Mouse (Mus musculus): ENCODE measurements at regions not wholly inside any gene's neighbourhood (a gene's known extent, or its start where the extent isn't known, plus 50 kb on each side); places are given as distances from the start of the nearest gene placed in this dataset.
"Not testable (repeated sequence)": the region's sequence is repeated elsewhere in the genome, so short reads cannot be mapped to it uniquely, and the experiment has no call there.

GRCm38 (mm10) chr12:112295337-112295941 is 149.4 kb downstream of the Kif26a start:
- no peak for DNase-seq
- intact Hi-C loops (cut with DNase I), result no loop called here

DNA sequence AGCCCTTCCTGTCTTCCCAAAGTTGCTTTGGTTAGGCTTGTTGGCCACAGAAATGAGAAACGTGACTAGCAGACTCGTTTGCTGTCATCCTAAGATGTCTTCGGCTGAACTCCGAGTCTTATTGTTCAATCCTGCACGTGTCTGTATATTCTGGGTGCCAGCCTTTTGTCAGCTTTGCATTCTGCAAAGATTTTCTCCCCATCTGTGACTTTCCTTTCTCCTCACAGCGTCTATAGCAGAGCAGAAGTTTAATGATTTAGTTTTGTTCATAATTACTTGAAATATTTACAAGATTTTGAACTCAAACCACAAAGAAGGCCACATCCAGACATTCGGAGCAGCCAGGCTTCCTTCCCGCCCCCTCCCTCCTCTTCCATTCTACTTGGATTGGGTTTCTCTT is 152.5 kb downstream of the Kif26a start:
- no peak for DNase-seq
- intact Hi-C loops (cut with DNase I), result no loop called here

DNA sequence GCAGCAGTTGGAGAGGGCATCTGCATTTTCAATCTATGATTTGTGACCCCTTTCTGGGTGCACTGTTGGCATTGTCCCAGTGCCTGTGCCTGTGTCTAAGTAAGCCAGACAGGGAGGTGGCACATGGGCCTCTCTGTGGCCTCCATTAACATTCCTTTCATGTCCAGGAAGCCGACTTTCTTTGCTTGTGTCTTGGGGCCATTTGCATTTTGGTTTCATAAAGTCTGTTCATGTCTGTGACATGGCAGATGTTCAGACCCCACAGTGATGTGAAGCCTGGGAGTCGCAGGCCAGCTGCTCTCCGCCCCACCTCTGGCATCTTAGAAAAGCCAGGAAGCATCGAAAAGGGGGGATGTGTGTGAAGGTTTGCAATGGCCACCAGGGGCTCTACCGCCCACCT is 153.1 kb downstream of the Kif26a start:
- intact Hi-C loops (cut with DNase I), result no loop called here
- no peak for DNase-seq

GRCm38 (mm10) chr12:112299603-112300002 is 153.6 kb downstream of the Kif26a start:
- no peak for DNase-seq
- intact Hi-C loops (cut with DNase I), result no loop called here

DNA sequence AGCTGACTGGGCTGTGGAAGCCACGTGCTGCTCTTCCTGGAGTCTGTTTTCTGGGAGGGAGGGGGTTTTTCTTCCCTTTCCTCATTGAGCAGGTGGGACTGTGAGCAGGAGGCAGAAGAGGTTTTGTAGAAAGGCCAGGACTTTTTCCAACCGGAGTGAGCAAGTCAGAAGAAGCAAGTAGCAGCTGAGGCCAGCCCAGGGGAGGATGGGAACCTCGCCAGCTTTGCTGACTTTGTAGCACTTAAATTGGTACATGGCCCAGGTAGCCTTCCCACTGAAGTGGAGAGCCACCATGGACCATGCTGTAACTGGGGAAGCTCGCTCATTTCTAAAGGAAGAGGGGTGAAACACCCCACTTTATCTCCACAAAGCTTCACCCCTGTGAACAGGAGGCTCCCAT is 154.1 kb downstream of the Kif26a start:
- no peak for DNase-seq
- intact Hi-C loops (cut with DNase I), result no loop called here

GRCm38 (mm10) chr12:112301411-112301891 is 155.4 kb downstream of the Kif26a start:
- intact Hi-C loops (cut with DNase I), result no loop called here
- no peak for DNase-seq

DNA sequence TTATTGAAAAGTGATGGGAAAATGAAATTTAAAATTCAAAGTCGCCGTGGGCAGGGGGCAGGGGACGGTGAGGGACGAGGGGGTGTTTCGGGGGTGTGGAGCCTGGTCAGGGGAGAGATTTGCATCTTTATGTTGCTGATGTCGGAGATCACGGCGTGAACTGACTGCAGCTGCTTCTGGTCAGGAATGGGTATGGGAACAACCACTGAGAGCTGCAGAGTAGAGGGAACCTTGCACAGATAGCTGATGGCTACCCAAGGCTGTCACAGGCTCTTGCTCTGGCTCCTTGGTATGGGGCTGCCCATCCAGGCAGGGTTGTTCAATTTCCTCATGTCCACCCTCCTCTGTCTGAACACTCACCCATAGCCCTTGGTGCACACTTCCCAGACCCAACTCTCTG is 155.9 kb downstream of the Kif26a start:
- intact Hi-C loops (cut with DNase I), result no loop called here
- DNase-seq, result no peak

DNA sequence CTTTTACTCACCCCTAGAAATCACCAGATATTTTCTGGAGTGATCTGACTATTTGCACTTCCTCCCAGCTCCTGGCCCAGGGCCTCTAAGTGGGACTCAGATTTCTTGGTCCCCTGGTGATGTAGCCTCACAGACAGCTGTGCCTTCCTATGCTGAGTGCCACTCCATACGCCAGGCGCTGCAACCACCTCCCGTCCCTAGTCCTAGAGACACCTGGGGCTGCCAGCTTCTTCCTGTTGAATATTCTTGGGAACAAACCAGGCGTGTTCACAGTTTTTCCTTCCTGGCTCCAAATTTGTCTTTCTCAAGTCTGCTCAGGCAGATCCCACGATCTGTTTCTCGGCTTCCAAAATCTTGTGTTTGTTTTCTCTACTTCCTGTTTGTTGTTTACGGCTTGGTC is 160.2 kb downstream of the Kif26a start:
- no peak for DNase-seq
- intact Hi-C loops (cut with DNase I), result no loop called here

- intact Hi-C loops (cut with DNase I), result no loop called here
- no peak for DNase-seq
These were observed 162.0 kb downstream of the Kif26a start for GRCm38 (mm10) chr12:112308016-112308415.

DNA sequence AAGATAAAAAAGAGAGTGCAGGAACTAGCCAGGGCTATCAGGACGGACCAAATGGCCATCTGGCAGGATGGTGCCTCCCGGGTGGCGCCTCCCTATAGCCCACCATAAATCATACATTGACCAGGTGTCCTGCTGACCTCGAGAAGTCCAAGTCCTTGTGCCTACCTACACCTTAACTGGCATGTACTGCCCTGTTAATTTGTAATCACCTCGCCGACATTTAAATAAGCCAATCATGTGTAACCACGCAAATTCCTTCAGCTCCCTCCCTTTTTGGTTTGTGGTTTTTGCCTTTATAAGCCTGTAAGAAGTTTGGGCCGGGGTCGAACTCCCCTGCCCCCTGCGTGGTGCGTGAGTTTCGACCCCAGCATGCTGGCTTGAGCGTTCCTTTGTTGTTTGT is 163.1 kb downstream of the Kif26a start:
- DNase-seq; intact Hi-C loops (cut with DNase I): not testable (repeated sequence)

DNA sequence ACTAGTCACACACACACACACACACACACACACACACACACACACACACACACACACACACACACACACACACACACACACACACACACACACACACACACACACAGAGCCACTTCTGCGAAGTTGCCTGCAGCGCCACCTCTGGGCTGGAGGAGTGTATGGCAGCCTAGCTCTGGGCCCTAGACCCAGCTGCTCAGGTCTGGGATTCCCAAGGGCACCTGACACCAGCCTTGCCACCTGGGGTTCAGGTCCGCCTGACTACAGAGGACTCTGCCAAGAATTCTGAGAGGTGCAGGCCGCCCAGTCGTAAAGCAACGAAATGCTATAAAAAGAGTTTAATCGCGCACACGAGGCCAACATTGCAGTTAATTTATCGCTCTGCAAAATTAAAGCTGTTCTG is 163.8 kb downstream of the Kif26a start:
- intact Hi-C loops (cut with DNase I), result no loop called here

GRCm38 (mm10) chr12:112310661-112311060 is 164.7 kb downstream of the Kif26a start:
- intact Hi-C loops (cut with DNase I), result no loop called here
- no peak for DNase-seq

More for the DNA sequence above, 163.8 kb downstream of the Kif26a start:
- DNase-seq, result no peak

GRCm38 (mm10) chr12:112314781-112315180 is 168.8 kb downstream of the Kif26a start:
- no peak for DNase-seq
- intact Hi-C loops (cut with DNase I), result no loop called here

DNA sequence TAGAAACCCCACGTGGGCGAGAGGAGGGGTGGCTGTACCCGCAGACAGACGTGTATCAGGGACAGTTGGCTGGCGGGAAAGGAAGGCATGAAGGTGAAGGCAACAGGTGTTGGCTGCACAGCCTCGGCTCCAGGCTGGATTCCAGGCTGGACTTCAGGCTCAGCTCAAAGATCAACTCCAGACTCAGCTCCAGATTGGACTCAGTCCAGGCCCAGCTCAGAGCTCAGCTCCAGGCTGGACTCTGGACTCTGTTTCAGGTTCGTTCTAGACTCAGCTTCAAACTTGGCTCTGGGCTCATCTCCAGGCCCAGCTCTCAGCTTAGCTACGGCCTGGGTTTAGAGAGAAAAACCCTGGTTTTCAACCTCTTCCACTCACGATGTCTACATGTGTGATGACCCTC is 171.2 kb downstream of the Kif26a start:
- intact Hi-C loops (cut with DNase I), result no loop called here
- no peak for DNase-seq

GRCm38 (mm10) chr12:112318461-112318860 is 170.8 kb upstream of the A530016L24Rik start:
- no peak for DNase-seq
- intact Hi-C loops (cut with DNase I), result no loop called here

- intact Hi-C loops (cut with DNase I), result no loop called here
- DNase-seq, result no peak
These were observed 167.1 kb upstream of the A530016L24Rik start for GRCm38 (mm10) chr12:112322196-112322595.

- no peak for DNase-seq
- intact Hi-C loops (cut with DNase I), result no loop called here
These were observed 161.8 kb upstream of the A530016L24Rik start for GRCm38 (mm10) chr12:112327411-112327810.

DNA sequence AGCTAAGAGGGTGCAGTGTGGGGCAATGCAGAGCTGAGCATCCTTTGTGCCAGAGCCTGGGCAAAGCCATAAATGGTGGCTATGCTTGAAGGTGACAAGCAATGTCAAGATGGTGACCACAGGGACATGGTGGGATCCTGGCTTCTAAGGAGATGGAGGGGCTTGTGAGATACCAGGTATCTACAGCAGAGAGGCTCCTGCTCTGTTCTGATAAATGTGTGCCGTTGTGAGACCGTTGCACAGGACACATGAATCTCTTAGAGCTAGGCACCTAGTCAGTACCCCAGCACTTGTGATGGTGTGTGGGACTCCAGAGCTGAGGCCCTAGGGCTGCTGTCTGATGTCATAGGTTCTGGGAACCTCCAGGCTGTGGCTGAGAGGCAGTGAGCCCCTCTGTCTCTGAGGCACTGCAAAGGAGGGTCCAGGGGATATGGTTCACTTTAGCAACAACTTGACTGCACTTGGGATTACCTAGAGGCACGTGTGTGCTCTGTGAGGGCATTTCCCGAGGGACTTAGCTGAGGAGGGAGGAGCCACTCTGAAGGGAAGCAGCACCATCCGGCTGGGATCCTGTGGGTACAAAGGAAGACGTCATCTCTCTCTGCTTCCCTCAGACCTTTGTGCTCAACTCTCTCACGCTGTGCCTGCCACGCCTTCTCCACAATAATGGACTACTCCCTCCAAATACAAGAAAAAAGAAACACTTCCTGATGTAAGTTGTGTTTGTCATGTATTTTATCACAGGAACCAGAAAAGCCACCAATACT is 160.3 kb upstream of the A530016L24Rik start:
- intact Hi-C loops (cut with DNase I), result no loop called here
- no peak for DNase-seq

DNA sequence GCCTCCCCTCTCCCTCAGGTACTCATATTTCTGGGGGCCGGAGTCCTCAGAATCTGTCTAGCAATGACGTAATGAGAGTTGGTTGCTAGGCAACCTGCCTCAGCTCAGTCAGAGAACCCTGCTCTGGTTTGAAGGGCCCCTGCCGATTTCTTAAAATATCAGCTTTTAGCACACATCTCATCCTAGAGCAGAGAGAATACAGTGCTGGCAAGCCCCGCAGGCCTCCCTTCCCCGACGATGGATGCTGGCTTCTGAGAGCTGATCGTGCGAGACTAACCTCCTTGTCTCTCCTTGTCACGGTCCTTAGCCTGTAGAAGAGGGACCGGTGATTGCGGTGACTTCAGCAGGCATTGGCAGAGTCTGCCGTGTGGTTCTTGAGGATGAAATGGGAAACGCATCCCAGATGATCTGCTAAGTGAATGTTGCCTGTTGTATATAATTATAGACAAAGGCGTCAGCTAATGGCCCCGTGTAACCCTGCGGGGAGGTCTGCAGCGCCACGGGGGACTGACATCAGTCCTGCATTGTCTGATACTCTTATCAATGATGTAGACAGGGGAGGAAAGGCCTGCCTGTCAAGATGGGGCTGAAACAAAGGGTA is 159.4 kb upstream of the A530016L24Rik start:
- intact Hi-C loops (cut with DNase I), result loop anchor here (5.0 kb wide), 2 partner anchors 128 to 132 kb away; no protein-coding TSS in a partner anchor
- no peak for DNase-seq

- DNase-seq, result no peak
- intact Hi-C loops (cut with DNase I), result loop anchor here (5.0 kb wide), 2 partner anchors 127 to 133 kb away; no protein-coding TSS in a partner anchor
These were observed 158.7 kb upstream of the A530016L24Rik start for GRCm38 (mm10) chr12:112330557-112330956.

- no peak for DNase-seq
- intact Hi-C loops (cut with DNase I), result loop anchor here (5.0 kb wide), 2 partner anchors 126 to 134 kb away; no protein-coding TSS in a partner anchor
These were observed 158.2 kb upstream of the A530016L24Rik start for GRCm38 (mm10) chr12:112331061-112331460.
